Mouse (Mus musculus) left cerebral cortex, adult 18-20 months (tissue): ENCODE results near the gene Cldn8. TPM values are rescaled to one million over a fixed set of nuclear protein-coding genes. Genes with fewer than 3 reads are reported as not detected.

ENCODE experiments used
- total RNA-seq, 2 experiments: library from RNA; stranded (reverse); gene quantifications; 2 replicates each; pipeline ENCODE4 v1.2.3; 2021

The Cldn8 gene
- total RNA-seq, 2 experiments from 2014 or later, result not detected

Other genes starting within 250 kb of the Cldn8 start
- not detected for gene Cldn17, start 56.2 kb downstream of the Cldn8 start, total RNA-seq
- gene Krtap24-1, start 49.1 kb upstream of the Cldn8 start, total RNA-seq, result not detected
- not detected for gene 2310079G19Rik, start 64.5 kb upstream of the Cldn8 start, total RNA-seq
- not detected for gene Krtap26-1, start 84.6 kb upstream of the Cldn8 start, total RNA-seq
- not detected for gene Krtap27-1, start 108.5 kb upstream of the Cldn8 start, total RNA-seq
- gene 2310061N02Rik, start 144.8 kb upstream of the Cldn8 start, total RNA-seq, result not detected
- gene Krtap13-1, start 165.7 kb upstream of the Cldn8 start, total RNA-seq, result not detected
- not detected for gene Krtap13, start 188.5 kb upstream of the Cldn8 start, total RNA-seq
- not detected for gene 2310034C09Rik, start 195.7 kb upstream of the Cldn8 start, total RNA-seq
- gene 2310057N15Rik, start 211.0 kb upstream of the Cldn8 start, total RNA-seq, result not detected
- not detected for gene Gm5965, start 214.7 kb upstream of the Cldn8 start, total RNA-seq
- gene Gm20741, start 249.0 kb upstream of the Cldn8 start, total RNA-seq, result not detected